Mouse (Mus musculus): Measurements from ENCODE around the gene Fut9.

- TF ChIP-seq CTCF (IDR thresholded peaks at IDR 0.05; ENCODE audit: control insufficient read depth, insufficient read depth, insufficient replicate concordance, low read depth, low read length): no peak
- TF ChIP-seq POLR2A (IDR thresholded peaks at IDR 0.05; ENCODE audit: control insufficient read depth, low read depth, low read length): no peak
Measured at GRCm38 (mm10) chr4:25613426-25613825, 186.6 kb downstream of the Fut9 start.

Data from testis, adult 2 months (tissue).